Mouse (Mus musculus) thymus, adult 2 months (tissue): ENCODE measurements at regions not wholly inside any gene's neighbourhood (a gene's known extent, or its start where the extent isn't known, plus 50 kb on each side); places are given as distances from the start of the nearest gene placed in this dataset.

ENCODE experiments used
- DNase-seq: peaks from one replicate; pipeline ENCODE4 v3.0.0; 2021
- H3K27ac ChIP-seq: fragments of 200-500 bp; 2 replicates; pipeline ENCODE4 v1.5.1; 2012; ENCODE audit warnings: low read length, control low read depth; ENCODE audit not compliant: control insufficient read depth, insufficient read depth
- H3K27me3 ChIP-seq: fragments of 200-500 bp; 2 replicates; pipeline ENCODE4 v1.6.1; 2012; ENCODE audit warnings: mild to moderate bottlenecking, low read length, moderate library complexity, mixed read lengths; ENCODE audit not compliant: control insufficient read depth, insufficient read depth
- H3K36me3 ChIP-seq: fragments of 200-500 bp; 2 replicates; pipeline ENCODE4 v1.6.1; 2012; ENCODE audit warnings: mild to moderate bottlenecking, low read length, moderate library complexity; ENCODE audit not compliant: control insufficient read depth, insufficient read depth
- H3K4me1 ChIP-seq: fragments of 200-500 bp; replicated peaks from 2 replicates; pipeline ENCODE4 v1.6.1; 2012; ENCODE audit warnings: low read length; ENCODE audit not compliant: control insufficient read depth, insufficient read depth
- H3K4me3 ChIP-seq: fragments of 200-500 bp; 2 replicates; pipeline ENCODE4 v1.5.1; 2012; ENCODE audit warnings: mild to moderate bottlenecking, low read length, control low read depth, moderate library complexity; ENCODE audit not compliant: control insufficient read depth, insufficient read depth
- CTCF ChIP-seq: fragments of 200-500 bp; IDR thresholded peaks from 2 replicates; pipeline ENCODE4 v1.5.1; 2012; ENCODE audit warnings: mild to moderate bottlenecking, control low read depth, low read length, moderate library complexity, borderline replicate concordance; ENCODE audit not compliant: control insufficient read depth, poor library complexity, insufficient read depth; ENCODE audit errors: extremely low read depth
- POLR2A ChIP-seq: fragments of 200-500 bp; IDR thresholded peaks from 2 replicates; pipeline ENCODE4 v1.6.1; 2012; ENCODE audit warnings: mild to moderate bottlenecking, low read length, control low read depth, moderate library complexity; ENCODE audit not compliant: control insufficient read depth, poor library complexity, insufficient read depth; ENCODE audit errors: extremely low read depth
- WGBS: fragments of 180-500 bp; shearing (Covaris S2); methylation state at CpG from one replicate; pipeline ENCODE4 v1.1.7; 2018; 5-methylcytosine and 5-hydroxymethylcytosine counted together

- Histone ChIP-seq H3K27ac (no peak overlapping the region), H3K36me3 (no peaks in the 10 kb centered on the region), H3K4me1 (no peaks in the 10 kb centered on the region), H3K27me3 (no peaks in the 10 kb centered on the region), H3K4me3 (no peak overlapping the region)
- no peak for DNase-seq
- WGBS: 98% methylated on average over 1 of the region's 1 CpGs
- TF ChIP-seq CTCF (no peak), POLR2A (no peak)
Observed at GRCm38 (mm10) chr5:97831421-97831820, 199.4 kb downstream of the Antxr2 start.

- Histone ChIP-seq H3K4me3 (no peak overlapping the region), H3K36me3 (no peaks in the 10 kb centered on the region), H3K27me3 (no peaks in the 10 kb centered on the region), H3K27ac (no peak overlapping the region), H3K4me1 (no peaks in the 10 kb centered on the region)
- TF ChIP-seq POLR2A: no peak
- no peak for TF ChIP-seq CTCF
- no peak for DNase-seq
- 90% methylated on average over 3 of the region's 3 CpGs for WGBS
Observed at GRCm38 (mm10) chr5:97817485-97817884, 213.4 kb downstream of the Antxr2 start.

GRCm38 (mm10) chr5:97815357-97815756 is 215.5 kb downstream of the Antxr2 start:
- 95% methylated on average over 6 of the region's 6 CpGs for WGBS
- TF ChIP-seq POLR2A: no peak
- no peak for DNase-seq
- H3K4me3 ChIP-seq: no peak overlapping the region
- no peaks in the 10 kb centered on the region for H3K27me3 ChIP-seq
- H3K4me1 ChIP-seq: no peaks in the 10 kb centered on the region
- H3K36me3 ChIP-seq: no peaks in the 10 kb centered on the region
- no peak overlapping the region for H3K27ac ChIP-seq

- 98% methylated on average over 2 of the region's 2 CpGs for WGBS
- no peak overlapping the region for H3K4me3 ChIP-seq
- H3K4me1 ChIP-seq: no peaks in the 10 kb centered on the region
- H3K36me3 ChIP-seq: no peaks in the 10 kb centered on the region
- H3K27ac ChIP-seq: no peak overlapping the region
- no peak for DNase-seq
- TF ChIP-seq POLR2A (no peak), CTCF (no peak)
- H3K27me3 ChIP-seq: no peaks in the 10 kb centered on the region
Observed at GRCm38 (mm10) chr5:97814700-97815099, 216.1 kb downstream of the Antxr2 start.

GRCm38 (mm10) chr5:97812611-97813350 is 218.1 kb downstream of the Antxr2 start:
- Histone ChIP-seq H3K36me3 (no peaks in the 10 kb centered on the region), H3K27ac (no peak overlapping the region), H3K4me3 (no peak overlapping the region), H3K27me3 (no peaks in the 10 kb centered on the region), H3K4me1 (no peaks in the 10 kb centered on the region)
- no peak for DNase-seq
- 97% methylated on average over 1 of the region's 1 CpGs for whole genome bisulfite sequencing
- TF ChIP-seq CTCF: no peak
- TF ChIP-seq POLR2A: no peak

- 92% methylated on average over 2 of the region's 2 CpGs for WGBS
- no peak for TF ChIP-seq CTCF
- no peak for TF ChIP-seq POLR2A
- H3K27me3 ChIP-seq: no peaks in the 10 kb centered on the region
- H3K36me3 ChIP-seq: no peaks in the 10 kb centered on the region
- no peak for DNase-seq
- no peak overlapping the region for H3K27ac ChIP-seq
- H3K4me3 ChIP-seq: no peak overlapping the region
- H3K4me1 ChIP-seq: no peaks in the 10 kb centered on the region
Observed at GRCm38 (mm10) chr5:97809007-97809406, 221.8 kb downstream of the Antxr2 start.

GRCm38 (mm10) chr5:97807171-97807570 is 223.7 kb downstream of the Antxr2 start:
- Histone ChIP-seq H3K36me3 (no peaks in the 10 kb centered on the region), H3K4me1 (no peaks in the 10 kb centered on the region), H3K27ac (no peak overlapping the region), H3K27me3 (no peaks in the 10 kb centered on the region), H3K4me3 (no peak overlapping the region)
- WGBS: 22% methylated on average over 1 of the region's 1 CpGs
- DNase-seq: no peak
- TF ChIP-seq POLR2A (no peak), CTCF (no peak)
